Mouse (Mus musculus) hindbrain, embryonic 16.5 days (tissue): ENCODE results near the gene Neurog3. TPM values are rescaled to one million over a fixed set of nuclear protein-coding genes. Genes with fewer than 3 reads are reported as not detected.

Experiments
- ATAC-seq: fragments of 200-750 bp; cut with Nextera tagmentation; 2 replicates; pipeline ENCODE4 v1.8.0; 2017; ENCODE audit warnings: moderate TSS enrichment, moderate library complexity
- H3K27ac ChIP-seq: fragments of 300-500 bp; sonication (generic); 2 replicates; pipeline ENCODE4 v1.5.1; 2014; ENCODE audit warnings: low read depth, mild to moderate bottlenecking, control low read depth, low read length, moderate library complexity
- H3K27me3 ChIP-seq: fragments of 300-500 bp; sonication (generic); replicated peaks from 2 replicates; pipeline ENCODE4 v1.6.1; 2014; ENCODE audit warnings: low read length; ENCODE audit not compliant: control insufficient read depth, insufficient read depth
- H3K36me3 ChIP-seq: fragments of 300-500 bp; sonication (generic); 2 replicates; pipeline ENCODE4 v1.6.1; 2014; ENCODE audit warnings: mild to moderate bottlenecking, low read length, moderate library complexity, mixed read lengths; ENCODE audit not compliant: control insufficient read depth, insufficient read depth
- H3K4me1 ChIP-seq: fragments of 300-500 bp; sonication (generic); 2 replicates; pipeline ENCODE4 v1.6.1; 2014; ENCODE audit warnings: low read depth, low read length; ENCODE audit not compliant: control insufficient read depth, insufficient read depth
- H3K4me2 ChIP-seq: fragments of 300-500 bp; sonication (generic); 2 replicates; pipeline ENCODE4 v1.6.1; 2014; ENCODE audit warnings: mild to moderate bottlenecking, low read length, control low read depth, moderate library complexity
- H3K4me3 ChIP-seq: fragments of 300-500 bp; sonication (generic); 2 replicates; pipeline ENCODE4 v1.5.1; 2014; ENCODE audit warnings: mild to moderate bottlenecking, low read length, control low read depth, moderate library complexity
- H3K9ac ChIP-seq: fragments of 300-500 bp; sonication (generic); 2 replicates; pipeline ENCODE4 v1.6.1; 2014; ENCODE audit warnings: low read depth, mild to moderate bottlenecking, control low read depth, low read length, moderate library complexity
- H3K9me3 ChIP-seq: fragments of 300-500 bp; sonication (generic); 2 replicates; pipeline ENCODE4 v1.6.1; 2014; ENCODE audit warnings: mild to moderate bottlenecking, low read length, moderate library complexity; ENCODE audit not compliant: control insufficient read depth
- WGBS: fragments of 180-500 bp; shearing (Covaris S2); extraction: QIAGEN DNeasy Blood & Tissue Kit; methylation state at CpG from one replicate; pipeline ENCODE4 v1.1.7; 2014; 5-methylcytosine and 5-hydroxymethylcytosine counted together
- polyA plus RNA-seq: library from polyadenylated mRNA; unstranded; fragments of >200 nt; fragmentation: Nextera tagmentation; extraction: Ambion mirVana; gene quantifications from 2 replicates; pipeline ENCODE4 v1.2.1, GENCODE M21; 2015

Gene Neurog3
- not detected in 2 replicates for polyA plus RNA-seq

DNA sequence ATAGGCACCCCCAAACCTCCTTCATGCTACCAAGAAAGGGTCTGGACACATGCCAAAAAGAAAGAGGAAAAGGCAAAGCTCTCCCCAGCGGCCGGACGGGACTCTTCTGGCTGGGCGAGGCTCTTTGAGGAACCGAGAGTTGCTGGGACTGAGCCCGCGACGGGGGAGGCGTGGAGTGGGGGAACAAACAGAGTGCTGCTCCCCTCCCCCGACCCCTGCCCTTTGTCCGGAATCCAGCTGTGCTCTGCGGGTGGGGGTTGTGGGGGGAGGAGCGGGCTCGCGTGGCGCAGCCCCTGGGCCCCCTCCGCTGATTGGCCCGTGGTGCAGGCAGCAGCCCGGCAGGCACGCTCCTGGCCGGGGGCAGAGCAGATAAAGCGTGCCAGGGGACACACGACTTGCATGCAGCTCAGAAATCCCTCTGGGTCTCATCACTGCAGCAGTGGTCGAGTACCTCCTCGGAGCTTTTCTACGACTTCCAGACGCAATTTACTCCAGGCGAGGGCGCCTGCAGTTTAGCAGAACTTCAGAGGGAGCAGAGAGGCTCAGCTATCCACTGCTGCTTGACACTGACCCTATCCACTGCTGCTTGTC, at the start of gene Neurog3:
Gene Neurog3, plus strand, starts transcription at position 400 of the 591 bp plus-strand sequence.
- Histone ChIP-seq H3K4me1 (peaks cover 9% of the 10 kb centered on the region), H3K9me3 (no peaks in the 10 kb centered on the region), H3K9ac (no peak within 1 kb of the TSS), H3K27me3 (peaks cover 81% of the 10 kb centered on the region), H3K4me2 (peak within 1 kb of the TSS; percentile 40), H3K27ac (no peak within 1 kb of the TSS), H3K4me3 (peak within 1 kb of the TSS; percentile 14; the same call in 1 of the 2 replicates), H3K36me3 (no peaks in the 10 kb centered on the region)
- 1% methylated on average over 26 of the region's 29 CpGs for WGBS
- ATAC-seq: no peak

GRCm38 (mm10) chr10:62086044-62086443, 46.8 kb upstream of the Neurog3 start:
- H3K36me3 ChIP-seq: no peaks in the 10 kb centered on the region
- no peaks in the 10 kb centered on the region for H3K4me1 ChIP-seq
- H3K27me3 ChIP-seq: no peaks in the 10 kb centered on the region
- no peak for ATAC-seq
- H3K9ac ChIP-seq: no peak overlapping the region
- WGBS: 60% methylated on average over 2 of the region's 2 CpGs
- H3K4me2 ChIP-seq: no peak overlapping the region
- no peak overlapping the region for H3K4me3 ChIP-seq
- H3K27ac ChIP-seq: no peak overlapping the region
- no peaks in the 10 kb centered on the region for H3K9me3 ChIP-seq

DNA sequence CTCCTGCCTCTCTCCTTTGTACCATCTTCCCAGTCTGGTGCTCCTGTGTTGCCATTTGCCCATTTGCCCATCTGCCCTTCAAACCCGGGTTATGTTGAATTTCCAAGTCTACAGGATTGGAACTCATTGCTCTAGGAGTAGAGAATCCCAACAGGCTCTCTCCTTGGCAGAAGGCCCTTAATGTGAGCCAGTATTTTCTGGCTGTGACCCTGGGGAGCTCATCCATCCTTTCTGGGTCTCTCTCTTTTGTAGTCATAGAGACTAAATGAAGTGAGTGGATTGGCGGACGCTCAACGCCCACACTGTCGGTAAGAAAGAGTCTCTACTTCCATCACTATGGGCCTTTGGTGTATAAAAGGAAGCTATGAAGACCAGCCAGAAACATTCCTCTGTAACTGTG, 46.1 kb upstream of the Neurog3 start:
- ATAC-seq: no peak
- Histone ChIP-seq H3K4me2 (no peak overlapping the region), H3K4me3 (no peak overlapping the region), H3K9me3 (no peaks in the 10 kb centered on the region), H3K9ac (no peak overlapping the region), H3K4me1 (no peaks in the 10 kb centered on the region), H3K36me3 (no peaks in the 10 kb centered on the region), H3K27me3 (no peaks in the 10 kb centered on the region), H3K27ac (no peak overlapping the region)
- 76% methylated on average over 5 of the region's 5 CpGs for WGBS

GRCm38 (mm10) chr10:62088411-62088810, 44.5 kb upstream of the Neurog3 start:
- Histone ChIP-seq H3K4me2 (no peak overlapping the region), H3K9me3 (no peaks in the 10 kb centered on the region), H3K36me3 (no peaks in the 10 kb centered on the region), H3K27me3 (no peaks in the 10 kb centered on the region), H3K4me3 (no peak overlapping the region), H3K4me1 (no peaks in the 10 kb centered on the region), H3K27ac (no peak overlapping the region), H3K9ac (no peak overlapping the region)
- 84% methylated on average over 5 of the region's 5 CpGs for WGBS
- ATAC-seq: no peak

DNA sequence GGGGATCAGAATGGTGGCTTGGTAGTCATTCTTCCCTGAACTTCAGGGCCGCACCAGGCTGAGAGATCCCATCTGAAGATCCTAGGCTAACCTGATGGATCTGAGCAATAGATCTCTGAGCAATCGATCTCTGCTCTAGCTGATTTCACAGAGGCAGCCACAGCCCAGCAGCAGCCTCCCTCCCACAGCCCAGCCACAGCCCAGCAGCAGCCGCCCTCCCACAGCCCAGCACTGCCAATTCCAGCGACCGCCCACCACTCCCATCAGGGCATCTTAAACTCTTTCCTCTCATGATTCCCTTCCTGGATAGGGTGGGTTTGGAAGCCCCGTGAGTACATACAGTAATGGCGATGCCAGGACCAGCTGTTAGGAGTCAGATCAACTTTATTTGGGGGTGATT, 43.8 kb upstream of the Neurog3 start:
- H3K36me3 ChIP-seq: no peaks in the 10 kb centered on the region
- H3K4me3 ChIP-seq: no peak overlapping the region
- no peaks in the 10 kb centered on the region for H3K4me1 ChIP-seq
- H3K4me2 ChIP-seq: no peak overlapping the region
- WGBS: 61% methylated on average over 7 of the region's 7 CpGs
- no peaks in the 10 kb centered on the region for H3K9me3 ChIP-seq
- no peak overlapping the region for H3K27ac ChIP-seq
- no peaks in the 10 kb centered on the region for H3K27me3 ChIP-seq
- no peak overlapping the region for H3K9ac ChIP-seq
- no peak for ATAC-seq

- Histone ChIP-seq H3K4me2 (no peak overlapping the region), H3K4me1 (no peaks in the 10 kb centered on the region), H3K4me3 (no peak overlapping the region), H3K36me3 (no peaks in the 10 kb centered on the region), H3K9me3 (no peaks in the 10 kb centered on the region), H3K27me3 (no peaks in the 10 kb centered on the region), H3K27ac (no peak overlapping the region), H3K9ac (no peak overlapping the region)
- ATAC-seq: no peak
Observed at GRCm38 (mm10) chr10:62089486-62089885, 43.4 kb upstream of the Neurog3 start.

- Histone ChIP-seq H3K4me1 (no peaks in the 10 kb centered on the region), H3K9ac (no peak overlapping the region), H3K27me3 (no peaks in the 10 kb centered on the region), H3K4me2 (no peak overlapping the region), H3K4me3 (no peak overlapping the region), H3K9me3 (no peaks in the 10 kb centered on the region), H3K27ac (no peak overlapping the region), H3K36me3 (no peaks in the 10 kb centered on the region)
- WGBS: 75% methylated on average over 7 of the region's 7 CpGs
- no peak for ATAC-seq
Observed at GRCm38 (mm10) chr10:62093903-62094302, 39.0 kb upstream of the Neurog3 start.

DNA sequence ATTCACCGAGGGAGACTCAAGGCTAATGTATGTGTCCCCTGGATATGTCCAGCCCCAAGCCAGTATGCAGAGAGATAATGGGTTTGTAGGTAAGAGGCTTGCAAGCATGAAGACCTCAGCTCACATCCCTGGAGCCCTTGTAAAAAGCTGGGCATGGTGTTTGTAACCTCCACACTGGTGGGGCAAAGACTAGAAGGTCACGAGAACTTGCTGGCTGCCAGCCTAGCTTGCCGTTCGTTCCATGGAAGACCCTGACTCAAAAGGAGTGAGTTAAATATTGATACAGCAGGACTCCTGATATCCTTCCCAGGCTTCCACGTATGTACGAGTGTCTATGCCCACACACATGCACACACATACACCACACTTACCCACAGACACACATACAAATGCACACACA, 38.5 kb upstream of the Neurog3 start:
- WGBS: 81% methylated on average over 6 of the region's 6 CpGs
- H3K9ac ChIP-seq: no peak overlapping the region
- no peak overlapping the region for H3K27ac ChIP-seq
- no peaks in the 10 kb centered on the region for H3K36me3 ChIP-seq
- ATAC-seq: no peak
- H3K9me3 ChIP-seq: no peaks in the 10 kb centered on the region
- no peak overlapping the region for H3K4me2 ChIP-seq
- no peaks in the 10 kb centered on the region; the same call in 1 of the 2 replicates for H3K4me1 ChIP-seq
- H3K4me3 ChIP-seq: no peak overlapping the region
- no peaks in the 10 kb centered on the region for H3K27me3 ChIP-seq

GRCm38 (mm10) chr10:62099749-62100403, 33.0 kb upstream of the Neurog3 start:
- no peak overlapping the region for H3K4me3 ChIP-seq
- WGBS: 37% methylated on average over 10 of the region's 10 CpGs
- no peak overlapping the region for H3K4me2 ChIP-seq
- peaks cover 3% of the 10 kb centered on the region; the same call in 1 of the 2 replicates for H3K27me3 ChIP-seq
- no peaks in the 10 kb centered on the region for H3K9me3 ChIP-seq
- peak; percentile 75 for ATAC-seq
- H3K4me1 ChIP-seq: peaks cover 24% of the 10 kb centered on the region
- H3K27ac ChIP-seq: peak overlapping the region; percentile 93
- H3K36me3 ChIP-seq: no peaks in the 10 kb centered on the region
- H3K9ac ChIP-seq: 0 out of 2 replicates have a peak overlapping the region, but pooled peaks have one; percentile 23
